Mouse (Mus musculus): ENCODE results near the gene Nipal4. TPM values are rescaled to one million over a fixed set of nuclear protein-coding genes. Genes with fewer than 3 reads are reported as not detected.

Nipal4 gene
- polyA plus RNA-seq, 1 experiment from 2014 or later: 5.1 TPM

- WGBS: 85% methylated on average over 11 of the region's 11 CpGs
- Histone ChIP-seq H3K27ac (ENCODE audit: low read length) (no peak overlapping the region), H3K27me3 (ENCODE audit: control insufficient read depth, insufficient read depth, low read length) (no peaks in the 10 kb centered on the region), H3K4me1 (ENCODE audit: control insufficient read depth, insufficient read depth, low read length) (no peaks in the 10 kb centered on the region), H3K9ac (replicated peaks; ENCODE audit: low read depth, low read length) (no peak overlapping the region), H3K9me3 (ENCODE audit: control insufficient read depth, low read depth, low read length) (no peaks in the 10 kb centered on the region), H3K36me3 (ENCODE audit: control insufficient read depth, insufficient read depth, low read length) (peaks cover 27% of the 10 kb centered on the region; the same call in 1 of the 2 replicates), H3K4me3 (ENCODE audit: low read depth, low read length) (no peak overlapping the region), H3K4me2 (replicated peaks; ENCODE audit: low read depth, low read length) (no peak overlapping the region)
- no peak for ATAC-seq (ENCODE audit: insufficient number of reproducible peaks, insufficient read depth, low FRiP score, low read depth)
These were observed 21.0 kb downstream of the Nipal4 start for GRCm38 (mm10) chr11:46145163-46145875.

GRCm38 (mm10) chr11:46143342-46143741 lies 23.0 kb downstream of the Nipal4 start:
- H3K27me3 ChIP-seq (ENCODE audit: control insufficient read depth, insufficient read depth, low read length): no peaks in the 10 kb centered on the region
- H3K9ac ChIP-seq (replicated peaks; ENCODE audit: low read depth, low read length): no peak overlapping the region
- H3K27ac ChIP-seq (ENCODE audit: low read length): no peak overlapping the region
- no peaks in the 10 kb centered on the region for H3K4me1 ChIP-seq (ENCODE audit: control insufficient read depth, insufficient read depth, low read length)
- H3K36me3 ChIP-seq (ENCODE audit: control insufficient read depth, insufficient read depth, low read length): peaks cover 45% of the 10 kb centered on the region; the same call in 1 of the 2 replicates
- no peak overlapping the region for H3K4me2 ChIP-seq (replicated peaks; ENCODE audit: low read depth, low read length)
- ATAC-seq (ENCODE audit: insufficient number of reproducible peaks, insufficient read depth, low FRiP score, low read depth): no peak
- H3K4me3 ChIP-seq (ENCODE audit: low read depth, low read length): no peak overlapping the region
- H3K9me3 ChIP-seq (ENCODE audit: control insufficient read depth, low read depth, low read length): no peaks in the 10 kb centered on the region
- 79% methylated on average over 6 of the region's 6 CpGs for WGBS

GRCm38 (mm10) chr11:46134899-46135298 lies 31.4 kb downstream of the Nipal4 start:
- Histone ChIP-seq H3K27me3 (ENCODE audit: control insufficient read depth, insufficient read depth, low read length) (no peaks in the 10 kb centered on the region), H3K27ac (ENCODE audit: low read length) (no peak overlapping the region), H3K9me3 (ENCODE audit: control insufficient read depth, low read depth, low read length) (no peaks in the 10 kb centered on the region), H3K4me3 (ENCODE audit: low read depth, low read length) (no peak overlapping the region), H3K9ac (replicated peaks; ENCODE audit: low read depth, low read length) (no peak overlapping the region), H3K4me2 (replicated peaks; ENCODE audit: low read depth, low read length) (no peak overlapping the region), H3K36me3 (ENCODE audit: control insufficient read depth, insufficient read depth, low read length) (peaks cover 51% of the 10 kb centered on the region), H3K4me1 (ENCODE audit: control insufficient read depth, insufficient read depth, low read length) (no peaks in the 10 kb centered on the region)
- 88% methylated on average over 2 of the region's 2 CpGs for WGBS
- no peak for ATAC-seq (ENCODE audit: insufficient number of reproducible peaks, insufficient read depth, low FRiP score, low read depth)

- Histone ChIP-seq H3K4me1 (ENCODE audit: control insufficient read depth, insufficient read depth, low read length) (no peaks in the 10 kb centered on the region), H3K9me3 (ENCODE audit: control insufficient read depth, low read depth, low read length) (no peaks in the 10 kb centered on the region), H3K4me3 (ENCODE audit: low read depth, low read length) (no peak overlapping the region), H3K27me3 (ENCODE audit: control insufficient read depth, insufficient read depth, low read length) (no peaks in the 10 kb centered on the region), H3K4me2 (replicated peaks; ENCODE audit: low read depth, low read length) (no peak overlapping the region), H3K27ac (ENCODE audit: low read length) (no peak overlapping the region), H3K36me3 (ENCODE audit: control insufficient read depth, insufficient read depth, low read length) (peaks cover 31% of the 10 kb centered on the region), H3K9ac (replicated peaks; ENCODE audit: low read depth, low read length) (no peak overlapping the region)
- 90% methylated on average over 17 of the region's 17 CpGs for WGBS
- no peak for ATAC-seq (ENCODE audit: insufficient number of reproducible peaks, insufficient read depth, low FRiP score, low read depth)
These were observed 35.0 kb downstream of the Nipal4 start for GRCm38 (mm10) chr11:46131022-46131986.

- ATAC-seq (ENCODE audit: insufficient number of reproducible peaks, insufficient read depth, low FRiP score, low read depth): no peak
- Histone ChIP-seq H3K27ac (ENCODE audit: low read length) (no peak overlapping the region), H3K4me1 (ENCODE audit: control insufficient read depth, insufficient read depth, low read length) (no peaks in the 10 kb centered on the region), H3K9me3 (ENCODE audit: control insufficient read depth, low read depth, low read length) (no peaks in the 10 kb centered on the region), H3K9ac (replicated peaks; ENCODE audit: low read depth, low read length) (no peak overlapping the region), H3K4me3 (ENCODE audit: low read depth, low read length) (no peak overlapping the region), H3K4me2 (replicated peaks; ENCODE audit: low read depth, low read length) (no peak overlapping the region), H3K36me3 (ENCODE audit: control insufficient read depth, insufficient read depth, low read length) (peaks cover 21% of the 10 kb centered on the region), H3K27me3 (ENCODE audit: control insufficient read depth, insufficient read depth, low read length) (no peaks in the 10 kb centered on the region)
- WGBS: 72% methylated on average over 9 of the region's 9 CpGs
These were observed 37.8 kb downstream of the Nipal4 start for GRCm38 (mm10) chr11:46128548-46128945.

GRCm38 (mm10) chr11:46127621-46128547 lies 38.4 kb downstream of the Nipal4 start:
- Histone ChIP-seq H3K9ac (replicated peaks; ENCODE audit: low read depth, low read length) (no peak overlapping the region), H3K4me3 (ENCODE audit: low read depth, low read length) (no peak overlapping the region), H3K36me3 (ENCODE audit: control insufficient read depth, insufficient read depth, low read length) (peaks cover 23% of the 10 kb centered on the region), H3K27me3 (ENCODE audit: control insufficient read depth, insufficient read depth, low read length) (no peaks in the 10 kb centered on the region), H3K4me2 (replicated peaks; ENCODE audit: low read depth, low read length) (no peak overlapping the region), H3K4me1 (ENCODE audit: control insufficient read depth, insufficient read depth, low read length) (no peaks in the 10 kb centered on the region), H3K9me3 (ENCODE audit: control insufficient read depth, low read depth, low read length) (no peaks in the 10 kb centered on the region), H3K27ac (ENCODE audit: low read length) (peak overlapping the region; percentile 58)
- WGBS: 71% methylated on average over 15 of the region's 15 CpGs
- peak; percentile 54; the same call in 1 of the 2 replicates for ATAC-seq (ENCODE audit: insufficient number of reproducible peaks, insufficient read depth, low FRiP score, low read depth)

GRCm38 (mm10) chr11:46126827-46127410 lies 39.4 kb downstream of the Nipal4 start:
- Histone ChIP-seq H3K9ac (replicated peaks; ENCODE audit: low read depth, low read length) (no peak overlapping the region), H3K36me3 (ENCODE audit: control insufficient read depth, insufficient read depth, low read length) (peaks cover 27% of the 10 kb centered on the region), H3K4me2 (replicated peaks; ENCODE audit: low read depth, low read length) (no peak overlapping the region), H3K4me1 (ENCODE audit: control insufficient read depth, insufficient read depth, low read length) (no peaks in the 10 kb centered on the region), H3K27ac (ENCODE audit: low read length) (peak overlapping the region; percentile 58; the same call in 1 of the 2 replicates), H3K9me3 (ENCODE audit: control insufficient read depth, low read depth, low read length) (no peaks in the 10 kb centered on the region), H3K27me3 (ENCODE audit: control insufficient read depth, insufficient read depth, low read length) (no peaks in the 10 kb centered on the region), H3K4me3 (ENCODE audit: low read depth, low read length) (no peak overlapping the region)
- ATAC-seq (ENCODE audit: insufficient number of reproducible peaks, insufficient read depth, low FRiP score, low read depth): no peak
- WGBS: 83% methylated on average over 11 of the region's 11 CpGs

All from stomach, embryonic 14.5 days (tissue).